Mouse (Mus musculus) adrenal gland, adult 2 months (tissue): ENCODE data around the gene Lrmp. TPM values are rescaled to one million over a fixed set of nuclear protein-coding genes. Genes with fewer than 3 reads are reported as not detected.
"Not testable (repeated sequence)": the region's sequence is repeated elsewhere in the genome, so short reads cannot be mapped to it uniquely, and the experiment has no call there.

ENCODE experiments used
- DNase-seq: peaks from one replicate; pipeline ENCODE4 v3.0.0; 2021
- long read RNA-seq: library from polyadenylated mRNA; stranded (forward); transcript quantifications from one replicate; pipeline ENCODE4 v2.0.0, GENCODE M21; 2021
- polyA plus RNA-seq: library from polyadenylated mRNA; depleted of rRNA; stranded (reverse); fragments of >200 nt; gene quantifications from 2 replicates; pipeline ENCODE4 v1.2.3, GENCODE M21; 2012; rRNA removed
- total RNA-seq, 2 experiments: library from RNA; stranded (reverse); gene quantifications; 2 replicates each; pipeline ENCODE4 v1.2.3; 2021

Gene Lrmp
- total RNA-seq: 1 to 10 TPM; 2.6 to 3.0 TPM
- polyA plus RNA-seq: 7.7 and 8.6 TPM in 2 replicates
- long read RNA-seq: 0 reads

- DNase-seq: no peak
These were observed at the start of gene Lrmp for GRCm38 (mm10) chr6:145115476-145116097. Gene Lrmp, plus strand, starts transcription at chr6:145115653.

GRCm38 (mm10) chr6:145066416-145066815 is 49.0 kb upstream of the Lrmp start:
- DNase-seq: no peak

DNA sequence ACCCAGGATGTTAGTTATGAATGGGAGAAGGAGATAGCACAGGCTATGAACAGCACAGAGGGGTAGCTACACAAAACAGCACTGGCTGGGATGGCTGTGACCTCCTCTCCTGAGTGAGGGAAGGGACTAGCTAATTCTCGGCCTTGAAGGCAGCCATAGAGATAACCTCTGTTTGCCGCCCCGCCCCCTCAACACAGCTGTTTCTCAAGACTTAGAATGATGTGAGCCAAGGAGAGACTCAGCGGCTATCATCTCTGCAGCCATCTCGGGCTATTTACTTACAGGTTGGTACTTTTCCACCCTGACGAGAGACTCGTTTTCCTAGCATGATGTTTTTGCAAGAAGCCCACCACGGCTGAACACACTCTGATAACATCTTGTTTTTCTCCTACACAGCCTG is 47.8 kb upstream of the Lrmp start:
- no peak for DNase-seq

GRCm38 (mm10) chr6:145069397-145069796 is 46.1 kb upstream of the Lrmp start:
- DNase-seq: no peak

DNA sequence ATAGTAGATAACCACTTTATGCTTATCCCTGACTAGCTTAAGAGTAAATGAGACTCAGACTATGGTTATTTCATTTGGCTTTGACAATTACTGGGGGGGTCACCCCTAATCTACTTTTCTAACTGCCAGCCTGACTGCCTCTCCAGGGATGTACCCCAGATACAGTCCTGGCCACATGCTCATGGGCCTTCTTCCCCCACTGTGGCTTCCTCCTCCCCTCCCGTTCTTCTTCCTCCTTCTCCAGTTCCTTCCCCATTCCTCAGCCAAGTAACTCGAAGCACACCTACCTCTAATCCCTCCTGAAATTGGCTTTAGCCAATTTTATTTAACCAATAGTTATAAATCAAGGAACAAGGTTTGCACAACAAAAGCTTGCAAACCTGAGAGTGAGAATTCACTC is 45.5 kb upstream of the Lrmp start:
- DNase-seq: no peak

DNA sequence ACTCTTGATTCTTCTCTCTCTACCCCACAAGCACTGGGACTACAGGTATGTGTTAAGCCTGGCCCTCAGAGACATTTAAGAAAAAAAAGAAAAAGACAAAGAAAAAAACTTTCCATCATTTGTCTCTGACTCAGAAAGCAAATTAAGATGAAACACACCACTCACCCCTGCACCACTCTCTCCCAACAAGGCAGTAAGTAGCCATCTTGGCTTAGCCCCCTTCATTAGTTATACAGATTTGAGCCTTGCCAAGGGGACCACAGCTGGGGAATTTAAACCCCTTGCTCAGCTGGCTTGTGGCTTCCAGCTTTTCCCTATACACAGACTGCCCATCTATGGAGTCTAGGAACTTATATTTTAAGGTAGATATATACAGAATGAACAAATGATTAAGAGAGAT is 41.0 kb upstream of the Lrmp start:
- no peak for DNase-seq

DNA sequence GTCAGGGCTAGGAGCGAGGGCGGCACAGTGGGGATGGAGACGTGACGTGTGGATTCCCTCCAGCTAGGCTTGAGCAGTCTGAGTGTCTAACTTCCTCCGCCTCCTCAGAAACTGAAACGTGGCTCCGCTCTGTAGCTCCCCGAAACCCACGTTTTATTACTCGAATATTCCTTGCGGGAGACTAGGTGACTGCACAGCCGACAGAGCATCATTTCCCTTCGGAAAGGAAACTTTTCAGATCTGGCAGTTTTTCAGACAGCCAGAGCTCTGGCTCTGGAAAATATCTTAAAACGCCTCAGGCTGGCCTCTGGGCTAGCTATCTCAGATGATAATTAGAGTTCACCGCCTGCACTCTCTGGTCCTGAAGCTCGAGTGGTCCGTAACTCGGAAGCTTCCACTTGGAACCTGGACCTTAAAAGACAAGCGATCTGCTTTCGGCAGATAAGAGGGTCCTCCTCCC is 40.3 kb upstream of the Lrmp start:
- peak; percentile 15 for DNase-seq

GRCm38 (mm10) chr6:145075548-145076224 is 39.8 kb upstream of the Lrmp start, which contains the start of gene Bcat1:
Gene Bcat1, minus strand, starts transcription at chr6:145076184.
- DNase-seq: peak; percentile 38

DNA sequence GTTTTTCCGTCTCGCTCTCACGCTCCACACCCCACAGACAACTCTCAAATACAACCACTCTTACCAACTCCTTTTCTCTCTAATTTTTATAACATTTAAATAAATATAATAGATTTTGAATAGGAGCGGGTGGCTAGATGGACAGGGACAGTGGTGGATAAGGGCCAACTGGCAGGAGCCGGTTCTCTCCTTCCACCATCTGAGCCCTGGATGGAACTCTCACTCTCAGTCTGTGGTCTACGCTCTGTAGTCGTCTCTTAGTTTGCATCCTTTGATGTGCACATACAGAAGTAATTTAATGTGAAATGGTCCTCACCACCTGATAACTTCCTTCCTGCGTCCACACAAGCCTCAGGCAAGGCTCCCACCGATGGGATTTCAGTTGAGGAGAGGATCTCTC is 39.2 kb upstream of the Lrmp start:
- no peak for DNase-seq

DNA sequence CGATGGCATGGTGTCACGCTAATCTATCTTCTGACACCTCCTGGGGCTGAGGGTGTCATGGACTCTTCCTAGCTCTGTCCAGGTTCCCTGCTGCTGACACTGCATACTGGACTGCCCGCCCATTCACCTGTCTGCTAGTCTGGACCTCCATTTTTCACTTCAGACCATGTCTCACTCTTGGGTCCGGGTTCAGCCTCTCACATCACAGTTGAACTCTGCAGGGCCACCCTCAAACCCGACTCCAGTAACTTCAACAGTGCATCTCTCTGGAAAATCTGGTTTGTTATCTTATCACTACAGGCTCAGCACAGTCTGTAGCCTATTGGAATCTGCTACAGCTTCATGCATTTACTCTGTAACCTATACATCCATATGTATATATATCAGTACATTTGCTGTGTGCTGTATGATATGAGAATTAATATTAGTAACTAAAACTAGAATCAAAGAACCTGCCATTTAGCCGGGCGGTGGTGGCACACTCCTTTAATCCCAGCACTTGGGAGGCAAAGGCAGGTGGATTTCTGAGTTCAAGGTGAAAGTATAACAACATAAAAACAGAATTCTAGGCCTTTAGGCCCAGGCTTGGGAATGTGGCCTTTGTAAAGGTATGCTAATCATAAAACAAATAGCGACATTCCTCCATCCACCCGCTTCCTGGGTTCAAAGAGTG is 36.2 kb upstream of the Lrmp start:
- DNase-seq: no peak

- no peak for DNase-seq
These were observed 33.7 kb upstream of the Lrmp start for GRCm38 (mm10) chr6:145081721-145082120.

- no peak for DNase-seq
These were observed 30.9 kb upstream of the Lrmp start for GRCm38 (mm10) chr6:145084343-145085117.

GRCm38 (mm10) chr6:145088451-145089113 is 26.9 kb upstream of the Lrmp start:
- DNase-seq: no peak

DNA sequence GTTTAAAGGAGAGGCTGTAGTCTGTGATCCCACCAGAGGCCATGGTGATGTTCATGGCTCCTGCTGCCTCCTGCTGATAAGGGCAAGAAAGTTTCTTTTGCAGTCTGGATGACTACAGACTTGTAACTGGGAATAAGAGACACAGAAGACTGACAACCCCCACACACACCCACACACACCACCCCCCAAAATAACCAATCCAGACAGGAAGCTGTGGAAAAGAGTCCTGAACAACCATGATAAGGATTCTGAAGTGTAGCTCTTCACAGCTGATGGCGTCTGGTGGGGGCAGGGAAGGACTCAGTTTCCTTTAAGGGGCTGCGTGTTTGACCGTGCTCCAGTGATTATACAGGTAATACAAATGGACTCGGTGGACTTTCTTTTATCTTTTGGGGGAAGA is 26.1 kb upstream of the Lrmp start:
- no peak for DNase-seq

GRCm38 (mm10) chr6:145090201-145090863 is 25.1 kb upstream of the Lrmp start:
- no peak for DNase-seq

GRCm38 (mm10) chr6:145090928-145091327 is 24.5 kb upstream of the Lrmp start:
- DNase-seq: no peak

DNA sequence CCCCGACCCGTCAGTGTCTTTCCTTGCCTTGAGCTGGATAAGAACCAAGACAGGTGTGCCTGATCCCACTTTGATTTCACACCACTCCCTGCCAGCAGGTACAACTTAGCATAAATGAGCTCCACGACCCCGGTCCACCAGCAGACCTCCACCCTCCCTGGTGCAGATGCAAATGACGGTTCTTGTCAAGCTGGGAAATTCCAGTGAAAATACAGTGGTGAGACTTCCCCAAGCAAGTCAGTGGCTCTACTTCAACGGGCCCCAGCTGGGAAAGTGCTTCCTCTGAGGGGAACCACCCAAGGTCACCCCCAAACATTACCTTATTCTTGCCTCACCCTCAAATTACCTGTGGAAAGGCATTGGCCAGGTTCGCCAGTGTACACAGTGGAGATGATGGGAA is 23.5 kb upstream of the Lrmp start:
- no peak for DNase-seq

GRCm38 (mm10) chr6:145093038-145093622 is 22.3 kb upstream of the Lrmp start:
- DNase-seq: not testable (repeated sequence)

GRCm38 (mm10) chr6:145094431-145094830 is 21.0 kb upstream of the Lrmp start:
- DNase-seq: no peak

GRCm38 (mm10) chr6:145100923-145101322 is 14.5 kb upstream of the Lrmp start:
- no peak for DNase-seq
